Mouse (Mus musculus) intestine, postnatal 0 days (tissue): ENCODE measurements around the gene Invs. TPM values are rescaled to one million over a fixed set of nuclear protein-coding genes. Genes with fewer than 3 reads are reported as not detected.
A peak's percentile ranks its signal among the peaks of the same experiment; 100 is the strongest.

Source experiments
- ATAC-seq: fragments of 200-750 bp; cut with Nextera tagmentation; 2 replicates; pipeline ENCODE4 v1.8.0; 2017; ENCODE audit warnings: mild to moderate bottlenecking, moderate TSS enrichment, moderate library complexity
- H3K27ac ChIP-seq: fragments of 300-500 bp; sonication (generic); 2 replicates; pipeline ENCODE4 v1.5.1; 2014; ENCODE audit warnings: mild to moderate bottlenecking, low read depth, low read length, moderate library complexity
- H3K27me3 ChIP-seq: fragments of 300-500 bp; sonication (generic); replicated peaks from 2 replicates; pipeline ENCODE4 v1.6.1; 2014; ENCODE audit warnings: low read length, mixed read lengths; ENCODE audit not compliant: control insufficient read depth, insufficient read depth
- H3K36me3 ChIP-seq: fragments of 300-500 bp; sonication (generic); 2 replicates; pipeline ENCODE4 v1.6.1; 2014; ENCODE audit warnings: mild to moderate bottlenecking, moderate library complexity; ENCODE audit not compliant: control insufficient read depth, insufficient read depth
- H3K4me1 ChIP-seq: fragments of 300-500 bp; sonication (generic); replicated peaks from 2 replicates; pipeline ENCODE4 v1.6.1; 2014; ENCODE audit warnings: antibody characterized with exemption, low read length, mixed read lengths; ENCODE audit not compliant: control insufficient read depth, insufficient read depth
- H3K4me2 ChIP-seq: fragments of 300-500 bp; sonication (generic); replicated peaks from 2 replicates; pipeline ENCODE4 v1.6.1; 2014; ENCODE audit warnings: low read depth, mild to moderate bottlenecking, moderate library complexity
- H3K4me3 ChIP-seq: fragments of 300-500 bp; sonication (generic); 2 replicates; pipeline ENCODE4 v1.5.1; 2014; ENCODE audit warnings: low read depth, low read length
- H3K9ac ChIP-seq: fragments of 300-500 bp; sonication (generic); 2 replicates; pipeline ENCODE4 v1.6.1; 2014; ENCODE audit warnings: mild to moderate bottlenecking, low read depth, low read length
- H3K9me3 ChIP-seq: fragments of 300-500 bp; sonication (generic); 2 replicates; pipeline ENCODE4 v1.6.1; 2016; ENCODE audit warnings: mixed run types; ENCODE audit not compliant: control insufficient read depth
- CTCF ChIP-seq: sonication (generic); IDR thresholded peaks from 2 replicates; pipeline ENCODE4 v1.5.1; 2016; ENCODE audit warnings: low read depth, mild to moderate bottlenecking, control low read depth, antibody characterized with exemption, moderate library complexity
- whole genome bisulfite sequencing: fragments of 180-500 bp; shearing (Covaris S2); extraction: QIAGEN DNeasy Blood & Tissue Kit; methylation state at CpG from one replicate; pipeline ENCODE4 v1.1.7; 2014; 5-methylcytosine and 5-hydroxymethylcytosine counted together
- polyA plus RNA-seq: library from polyadenylated mRNA; unstranded; fragments of >200 nt; fragmentation: Nextera tagmentation; extraction: Ambion mirVana; gene quantifications from 2 replicates; pipeline ENCODE4 v1.2.1, GENCODE M21; 2015

The Invs gene
- 1.8 and 2.4 TPM in 2 replicates for polyA plus RNA-seq

GRCm38 (mm10) chr4:48279498-48280134 lies at the start of gene Invs, which contains the start of gene Erp44:
Invs (plus strand) TSS chr4:48279760.
Erp44 (minus strand) TSS chr4:48279558.
- Histone ChIP-seq H3K4me2 (peak within 1 kb of the TSS; percentile 73), H3K36me3 (no peaks in the 10 kb centered on the region), H3K9ac (peak within 1 kb of the TSS; percentile 94), H3K27me3 (no peaks in the 10 kb centered on the region), H3K4me3 (peak within 1 kb of the TSS; percentile 96), H3K4me1 (no peaks in the 10 kb centered on the region), H3K9me3 (no peaks in the 10 kb centered on the region), H3K27ac (peak within 1 kb of the TSS; percentile 83)
- no peak for TF ChIP-seq CTCF
- ATAC-seq: peak; percentile 100
- under 1% methylated on average over 41 of the region's 41 CpGs for WGBS

GRCm38 (mm10) chr4:48236721-48237120 lies 42.8 kb upstream of the Invs start:
- TF ChIP-seq CTCF: no peak
- H3K27me3 ChIP-seq: no peaks in the 10 kb centered on the region
- no peak overlapping the region for H3K27ac ChIP-seq
- no peak for ATAC-seq
- H3K9ac ChIP-seq: no peak overlapping the region
- H3K4me2 ChIP-seq: no peak overlapping the region
- no peaks in the 10 kb centered on the region for H3K9me3 ChIP-seq
- H3K4me1 ChIP-seq: no peaks in the 10 kb centered on the region
- H3K36me3 ChIP-seq: no peaks in the 10 kb centered on the region; the same call in 1 of the 2 replicates
- H3K4me3 ChIP-seq: no peak overlapping the region
- WGBS: 83% methylated on average over 3 of the region's 3 CpGs

- no peaks in the 10 kb centered on the region for H3K27me3 ChIP-seq
- WGBS: 87% methylated on average over 4 of the region's 4 CpGs
- ATAC-seq: no peak
- no peak overlapping the region for H3K4me3 ChIP-seq
- no peak overlapping the region for H3K9ac ChIP-seq
- no peaks in the 10 kb centered on the region for H3K9me3 ChIP-seq
- H3K4me2 ChIP-seq: no peak overlapping the region
- H3K36me3 ChIP-seq: no peaks in the 10 kb centered on the region; the same call in 1 of the 2 replicates
- no peak overlapping the region for H3K27ac ChIP-seq
- no peaks in the 10 kb centered on the region for H3K4me1 ChIP-seq
- TF ChIP-seq CTCF: no peak
Observed at GRCm38 (mm10) chr4:48239046-48239445, 40.5 kb upstream of the Invs start.

- Histone ChIP-seq H3K27me3 (no peaks in the 10 kb centered on the region), H3K36me3 (no peaks in the 10 kb centered on the region; the same call in 1 of the 2 replicates), H3K9me3 (no peaks in the 10 kb centered on the region), H3K4me2 (no peak overlapping the region), H3K4me3 (no peak overlapping the region), H3K4me1 (no peaks in the 10 kb centered on the region), H3K9ac (no peak overlapping the region), H3K27ac (no peak overlapping the region)
- no peak for TF ChIP-seq CTCF
- 92% methylated on average over 4 of the region's 4 CpGs for WGBS
- ATAC-seq: no peak
Observed at GRCm38 (mm10) chr4:48242482-48242881, 37.1 kb upstream of the Invs start.

GRCm38 (mm10) chr4:48243737-48244136 lies 35.8 kb upstream of the Invs start:
- no peaks in the 10 kb centered on the region for H3K9me3 ChIP-seq
- no peak overlapping the region for H3K4me3 ChIP-seq
- no peaks in the 10 kb centered on the region for H3K4me1 ChIP-seq
- no peak overlapping the region for H3K27ac ChIP-seq
- H3K9ac ChIP-seq: no peak overlapping the region
- no peak for TF ChIP-seq CTCF
- H3K4me2 ChIP-seq: no peak overlapping the region
- 67% methylated on average over 1 of the region's 1 CpGs for WGBS
- no peaks in the 10 kb centered on the region for H3K27me3 ChIP-seq
- ATAC-seq: no peak
- no peaks in the 10 kb centered on the region for H3K36me3 ChIP-seq

- Histone ChIP-seq H3K9me3 (no peaks in the 10 kb centered on the region), H3K36me3 (no peaks in the 10 kb centered on the region), H3K9ac (no peak overlapping the region), H3K4me3 (no peak overlapping the region), H3K27ac (no peak overlapping the region), H3K27me3 (no peaks in the 10 kb centered on the region), H3K4me1 (no peaks in the 10 kb centered on the region), H3K4me2 (no peak overlapping the region)
- ATAC-seq: no peak
- 90% methylated on average over 2 of the region's 2 CpGs for WGBS
- no peak for TF ChIP-seq CTCF
Observed at GRCm38 (mm10) chr4:48244280-48244679, 35.3 kb upstream of the Invs start.
